Mouse (Mus musculus) spleen, adult 2 months (tissue): ENCODE results near the gene Tent2.

Source experiments
- CTCF ChIP-seq: fragments of 200-500 bp; IDR thresholded peaks from 2 replicates; pipeline ENCODE4 v1.5.1; 2011; ENCODE audit warnings: mild to moderate bottlenecking, inconsistent platforms; ENCODE audit not compliant: insufficient read depth, insufficient read length, insufficient replicate concordance; ENCODE audit errors: extremely low read depth
- POLR2A ChIP-seq: fragments of 200-500 bp; IDR thresholded peaks from 2 replicates; pipeline ENCODE4 v1.6.1; 2011; ENCODE audit warnings: low read depth, low read length, inconsistent platforms

GRCm38 (mm10) chr13:93239134-93239533 is 46.9 kb upstream of the Tent2 start:
- TF ChIP-seq CTCF (no peak), POLR2A (no peak)
